Mouse (Mus musculus): ENCODE data around the gene Bcl2l14.

Bcl2l14 gene

DNA sequence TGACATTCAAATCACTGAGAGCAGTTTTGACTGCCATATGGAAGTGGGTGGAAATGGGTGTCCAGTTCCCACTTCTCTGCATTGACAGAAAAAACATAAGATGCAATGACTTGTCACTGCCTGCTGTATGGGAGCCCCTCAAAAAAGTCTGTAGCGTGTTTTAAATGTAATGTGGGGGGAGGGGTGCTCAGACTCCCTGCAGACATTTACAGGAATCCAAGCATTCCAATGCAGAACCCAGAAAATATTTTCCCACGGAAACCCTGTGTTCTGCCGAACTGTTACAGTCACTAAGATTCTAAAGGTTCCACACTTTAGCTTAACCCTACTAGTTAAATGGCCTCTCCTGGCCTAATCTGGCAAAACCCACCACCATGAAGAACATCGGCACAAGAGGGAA lies at the start of gene Bcl2l14:
Gene Bcl2l14, plus strand, starts transcription at position 301 of the 400 bp plus-strand sequence.
- in situ Hi-C loops (cut with MboI, MseI) = loop anchor here in 1 of 2 experiments (25.0 kb wide), 1 partner anchor 134 kb away; no protein-coding TSS in a partner anchor

DNA sequence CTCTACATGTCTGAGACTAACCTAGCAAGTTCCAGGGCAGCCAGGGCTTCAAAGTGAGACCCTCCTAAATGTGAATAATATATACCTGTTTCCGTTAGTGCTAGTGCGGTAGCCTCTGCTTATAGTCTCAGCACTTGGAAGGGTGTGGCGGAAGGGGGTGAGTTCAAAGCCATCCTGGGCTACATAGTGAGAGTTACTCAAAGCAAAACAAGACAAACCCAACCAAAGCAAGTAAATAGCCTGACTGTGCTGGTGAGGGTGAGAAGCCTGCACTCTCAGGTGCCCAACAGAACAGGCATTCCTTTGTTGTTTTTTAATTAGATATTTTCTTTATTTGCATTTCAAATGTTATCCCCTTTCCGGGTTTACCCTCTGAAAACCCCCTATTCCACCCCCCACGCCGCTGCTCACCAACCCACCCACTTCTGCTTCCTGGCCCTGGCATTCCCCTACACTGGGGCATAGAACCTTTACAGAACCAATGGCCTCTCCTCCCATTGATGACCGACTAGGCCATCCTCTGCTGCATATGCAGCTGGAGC lies 47.5 kb upstream of the Bcl2l14 start:
- in situ Hi-C loops (cut with MboI, MseI) = no loop called here

DNA sequence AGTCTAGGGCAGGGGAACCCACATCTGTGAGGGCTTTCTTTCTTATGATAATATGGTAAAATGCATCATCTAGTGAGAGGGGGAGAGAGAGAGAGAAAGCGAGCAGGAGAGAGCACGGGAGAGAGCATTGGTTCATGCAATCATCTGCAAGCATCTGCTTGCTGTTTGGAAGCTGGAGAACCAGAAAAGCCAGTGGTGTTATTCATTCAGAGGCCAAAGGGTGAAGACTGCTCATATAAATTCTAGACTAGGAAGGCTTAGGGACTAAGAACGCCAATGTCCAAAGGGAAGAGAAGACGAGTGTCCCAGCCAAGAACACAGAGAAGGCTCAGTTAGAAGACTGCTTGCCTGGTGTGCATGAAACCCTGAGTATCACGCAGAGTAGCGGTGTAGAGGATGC lies 43.2 kb upstream of the Bcl2l14 start:
- in situ Hi-C loops (cut with MboI, MseI) = no loop called here

GRCm38 (mm10) chr6:134353751-134354150 lies 42.4 kb upstream of the Bcl2l14 start:
- in situ Hi-C loops (cut with MboI, MseI) = no loop called here

DNA sequence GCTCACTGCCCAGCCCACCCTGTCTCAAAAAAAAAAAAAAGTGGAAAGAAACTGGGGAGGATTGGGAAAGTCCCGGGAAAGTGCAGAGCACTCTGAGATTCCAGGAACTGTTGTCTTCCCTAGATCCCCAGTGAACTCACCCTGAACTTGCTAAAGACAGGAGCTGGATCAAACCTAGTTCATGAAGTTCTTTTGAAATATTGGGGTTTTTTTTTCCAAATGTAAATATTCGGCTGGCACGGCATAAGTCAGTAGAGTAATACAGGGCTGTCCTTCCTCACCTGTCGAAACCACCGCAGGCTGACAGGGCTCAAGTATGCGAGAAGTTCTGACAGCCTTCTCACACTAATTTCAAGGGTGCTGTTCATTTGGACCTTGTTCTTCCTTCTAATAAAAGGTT lies 38.5 kb upstream of the Bcl2l14 start:
- in situ Hi-C loops (cut with MboI, MseI) = no loop called here

DNA sequence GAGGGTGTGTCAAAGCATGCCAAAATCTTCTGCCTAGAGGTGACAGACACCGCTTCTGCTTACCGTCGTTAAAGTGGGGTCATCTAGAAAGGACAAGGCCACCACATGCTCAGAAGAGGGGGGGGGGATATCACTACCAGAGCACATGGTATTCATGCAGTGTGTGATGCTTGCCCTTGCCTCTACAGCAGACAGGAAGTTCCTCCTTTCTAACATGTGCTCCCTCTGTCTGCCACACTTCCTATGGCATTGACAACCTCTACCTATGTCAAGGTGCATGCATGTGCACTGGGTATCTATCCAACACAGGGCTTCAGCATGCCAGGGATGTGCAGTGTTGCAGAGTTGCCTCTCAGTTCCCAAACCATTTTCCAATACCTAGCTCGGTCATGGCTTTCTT lies 36.0 kb upstream of the Bcl2l14 start:
- in situ Hi-C loops (cut with MboI, MseI) = no loop called here

DNA sequence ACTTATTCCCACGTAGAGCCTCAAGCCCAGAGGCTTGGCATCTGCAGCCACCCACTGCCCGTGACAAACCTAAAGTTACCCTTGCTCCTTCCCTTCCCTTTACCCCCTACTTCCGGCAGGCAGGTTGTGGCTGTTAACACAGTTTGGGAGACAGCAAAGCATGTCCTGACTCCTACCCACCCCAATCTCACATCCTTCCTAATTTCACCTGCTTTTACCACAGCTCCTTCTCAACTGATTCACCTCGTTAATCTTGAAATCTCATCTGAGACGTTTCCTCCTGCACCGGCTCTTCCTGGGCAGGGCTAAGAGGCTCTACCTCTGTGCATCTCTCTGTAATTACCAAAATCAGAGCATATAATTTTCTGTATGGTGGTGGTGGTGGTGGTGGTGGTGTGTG lies 31.5 kb upstream of the Bcl2l14 start:
- in situ Hi-C loops (cut with MboI, MseI) = no loop called here

DNA sequence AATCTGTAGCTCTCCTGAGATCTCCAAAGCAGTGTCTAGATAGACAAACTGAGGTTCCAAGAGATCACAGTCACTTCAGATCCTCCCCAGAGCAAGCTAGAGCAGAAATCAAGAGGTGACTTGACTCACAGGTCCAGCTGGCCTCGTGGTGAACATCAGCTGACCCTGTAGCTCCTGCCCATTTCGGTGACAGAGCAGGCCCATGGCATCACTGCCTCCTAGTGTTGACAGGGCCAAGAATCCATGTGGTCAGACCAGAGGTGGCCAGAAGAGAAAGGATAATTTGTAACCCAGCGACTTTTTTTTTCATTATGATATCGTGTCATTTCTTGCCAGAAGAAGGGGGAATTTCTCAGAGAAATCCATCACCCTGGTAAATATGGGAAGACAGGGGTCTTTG lies 30.2 kb upstream of the Bcl2l14 start:
- in situ Hi-C loops (cut with MboI, MseI) = no loop called here

GRCm38 (mm10) chr6:134366366-134367351 lies 29.5 kb upstream of the Bcl2l14 start:
- in situ Hi-C loops (cut with MboI, MseI) = no loop called here

- in situ Hi-C loops (cut with MboI, MseI) = no loop called here
Observed at GRCm38 (mm10) chr6:134367366-134368281, 28.5 kb upstream of the Bcl2l14 start.

GRCm38 (mm10) chr6:134372946-134373345 lies 23.2 kb upstream of the Bcl2l14 start:
- in situ Hi-C loops (cut with MboI, MseI) = no loop called here

GRCm38 (mm10) chr6:134377201-134377600 lies 18.9 kb upstream of the Bcl2l14 start:
- in situ Hi-C loops (cut with MboI, MseI) = loop anchor here in 1 of 2 experiments (25.0 kb wide), 1 partner anchor 115 kb away; no protein-coding TSS in a partner anchor

DNA sequence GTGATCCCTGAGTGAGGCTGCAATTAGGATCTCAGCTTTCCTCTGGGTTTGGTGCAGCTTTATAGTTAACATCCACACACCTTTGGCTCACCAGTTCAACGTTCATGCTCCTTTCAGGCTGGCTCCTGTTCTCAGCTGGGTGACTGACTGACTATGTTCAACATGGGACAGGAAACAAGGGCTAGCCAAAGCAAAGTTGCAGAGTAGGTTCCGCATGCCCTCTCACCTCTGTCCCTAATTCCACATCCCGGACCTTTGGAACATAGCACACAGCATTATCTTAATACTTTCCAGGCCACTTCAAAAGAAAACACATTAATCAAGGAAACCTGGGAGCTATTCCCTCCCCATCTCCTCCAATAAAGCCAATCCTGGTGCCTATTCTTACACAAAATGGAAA lies 18.3 kb upstream of the Bcl2l14 start:
- in situ Hi-C loops (cut with MboI, MseI) = loop anchor here in 1 of 2 experiments (25.0 kb wide), 1 partner anchor 116 kb away; no protein-coding TSS in a partner anchor

DNA sequence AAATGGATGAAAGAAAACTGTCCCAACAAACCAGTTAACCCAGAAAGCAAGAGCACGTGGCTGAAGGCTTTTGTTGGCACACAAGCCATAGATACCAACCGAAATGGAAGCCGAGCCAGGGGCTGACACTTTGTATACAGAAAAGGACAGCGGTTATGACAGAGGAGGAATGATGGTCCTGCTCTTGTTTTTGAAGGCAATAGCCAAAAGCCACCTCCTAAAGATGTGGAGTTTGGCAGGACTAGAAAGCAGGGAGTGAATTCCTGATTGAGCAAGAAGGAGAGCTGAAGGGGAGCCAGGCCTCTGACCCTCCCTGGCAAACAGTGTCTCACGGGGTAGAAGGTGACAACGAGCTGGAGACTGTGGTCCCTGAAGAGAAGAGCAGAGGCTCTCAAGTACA lies 14.7 kb upstream of the Bcl2l14 start:
- in situ Hi-C loops (cut with MboI, MseI) = loop anchor here (5.0 to 25.0 kb wide), 2 partner anchors 119 to 414 kb away; no protein-coding TSS in a partner anchor

GRCm38 (mm10) chr6:134385931-134386330 lies 10.2 kb upstream of the Bcl2l14 start:
- in situ Hi-C loops (cut with MboI, MseI) = loop anchor here in 1 of 2 experiments (5.0 to 25.0 kb wide), 2 partner anchors 124 to 429 kb away; no protein-coding TSS in a partner anchor

DNA sequence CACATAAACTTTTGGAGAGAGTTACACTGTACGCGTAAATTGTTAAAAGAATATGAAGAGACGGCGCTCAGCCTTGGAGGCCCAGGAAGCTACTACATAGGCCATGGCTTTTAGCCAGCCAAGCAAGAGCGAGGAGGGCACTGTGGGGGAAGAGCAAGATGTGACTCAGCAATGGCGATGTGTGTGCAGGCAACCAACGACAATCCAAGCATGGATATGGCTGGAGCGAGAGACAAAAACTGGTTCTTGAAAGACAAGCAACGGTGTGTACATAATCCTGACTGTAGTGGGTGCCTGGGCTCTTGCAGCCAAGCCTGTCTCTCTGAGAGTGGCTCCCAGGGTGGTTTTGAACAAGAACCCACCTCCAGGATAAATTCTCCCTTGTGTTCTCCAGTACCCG lies 8.7 kb upstream of the Bcl2l14 start:
- in situ Hi-C loops (cut with MboI, MseI) = loop anchor here in 1 of 2 experiments (5.0 to 25.0 kb wide), 2 partner anchors 125 to 430 kb away; no protein-coding TSS in a partner anchor

GRCm38 (mm10) chr6:134388424-134389110 lies 7.6 kb upstream of the Bcl2l14 start:
- in situ Hi-C loops (cut with MboI, MseI) = loop anchor here in 1 of 2 experiments (5.0 to 25.0 kb wide), 2 partner anchors 126 to 431 kb away; no protein-coding TSS in a partner anchor

- in situ Hi-C loops (cut with MboI, MseI) = loop anchor here in 1 of 2 experiments (5.0 to 25.0 kb wide), 2 partner anchors 127 to 432 kb away; no protein-coding TSS in a partner anchor
Observed at GRCm38 (mm10) chr6:134389248-134389891, 6.7 kb upstream of the Bcl2l14 start.

DNA sequence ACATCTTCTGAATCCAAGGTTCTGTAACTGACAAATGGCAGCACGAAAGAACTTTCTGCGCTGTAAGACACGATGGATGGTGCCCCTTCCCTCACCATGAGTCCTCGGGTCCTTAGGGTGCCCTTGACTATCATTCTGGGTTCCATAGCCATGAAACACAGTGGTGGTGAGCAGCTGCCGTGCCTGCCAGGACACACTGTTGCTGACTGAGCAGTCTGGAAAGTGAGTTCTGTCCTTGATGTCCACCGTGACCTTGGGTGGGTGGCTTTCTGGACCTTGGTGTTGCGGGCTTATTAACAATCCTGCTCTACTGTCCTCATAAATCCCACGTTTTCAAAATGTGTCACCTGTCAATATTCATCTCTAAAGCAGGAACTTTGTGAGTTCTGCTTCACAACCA lies 6.2 kb upstream of the Bcl2l14 start:
- in situ Hi-C loops (cut with MboI, MseI) = loop anchor here (5.0 to 25.0 kb wide), 4 partner anchors 98 to 488 kb away; no protein-coding TSS in a partner anchor

DNA sequence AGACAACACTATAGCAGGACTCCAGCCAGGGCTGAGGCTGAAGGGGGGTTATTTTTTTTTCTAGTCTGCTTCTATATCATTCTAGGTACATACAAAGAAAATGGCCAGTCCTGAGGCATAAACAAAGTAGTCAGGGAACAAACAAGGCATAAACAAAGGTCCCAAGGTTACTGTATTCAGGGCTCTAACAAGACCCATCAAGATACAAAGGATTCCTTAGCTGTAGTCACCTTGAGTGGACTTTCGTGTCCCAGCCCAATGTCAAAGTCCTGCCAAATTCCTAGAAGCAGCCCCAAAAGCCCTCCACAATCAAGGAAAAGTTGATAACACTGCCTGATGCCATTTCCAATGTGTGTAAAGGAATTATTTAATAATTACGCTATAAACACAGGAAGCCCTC lies 5.3 kb upstream of the Bcl2l14 start:
- in situ Hi-C loops (cut with MboI, MseI) = loop anchor here (5.0 to 25.0 kb wide), 3 partner anchors 99 to 489 kb away; no protein-coding TSS in a partner anchor

All from T-helper 17 cell (primary cell).